ENCODE assay signal across 30 mouse cellular contexts in genomic region chr1:156765311-156765710, GRCm38 (mm10). TPM values are rescaled to one million over a fixed set of nuclear protein-coding genes. Genes with fewer than 3 reads are reported as not detected.
DNase-seq lines count a peak whose midpoint lies in the region; ATAC-seq lines count a peak whose summit lies in the region.
"Had no signal": no experiment of that assay in that cellular context is flagged by ENCODE, and none has a peak within 500 bp of the region (broad histone marks: within the 10 kb centered on the region; RNA-seq: fewer than 3 reads in every experiment).

No protein-coding gene starts in this region.

- peak; percentile 99 for ATAC-seq in frontal cortex, adult (ENCODE audit: low TSS enrichment)
- no peak for ATAC-seq in heart, embryonic 11.5 days (replicated peaks; ENCODE audit: insufficient number of reproducible peaks, low FRiP score, low TSS enrichment)
- no peak for ATAC-seq in erythroblast, adult 5-6 weeks (replicated peaks; ENCODE audit: low FRiP score, poor library complexity, severe bottlenecking)
- ATAC-seq: forebrain, embryonic 15.5 days; inflammation-experienced regulatory T-cells, adult 6 months; midbrain, embryonic 16.5 days had no signal

- 86% methylated on average over 3 of the region's 3 CpGs for WGBS in heart, embryonic 11.5 days (ENCODE audit: insufficient replicate concordance)

- 0 out of 2 replicates have a peak, but pooled peaks cover 4% of the 10 kb centered on the region for H3K4me1 ChIP-seq in heart, embryonic 11.5 days (ENCODE audit: control insufficient read depth, insufficient read depth, low read length)
- H3K4me1 ChIP-seq: forebrain, embryonic 15.5 days; hindbrain, embryonic 15.5 days; liver, embryonic 15.5 days had no signal

- DNase-seq in frontal cortex, postnatal 25 days (ENCODE audit: low spot score in 2 of 2): no peak
- DNase-seq in brain, adult 2 months (ENCODE audit: low read depth, low spot score): peak; percentile 91
- DNase-seq in left cerebral cortex, adult 9 months (ENCODE audit: low spot score in 2 of 2): peak; percentile 62 to 67
- DNase-seq in right cerebral cortex, postnatal 25 days: peak; percentile 46
- DNase-seq: adrenal gland, adult 8-10 months; cerebellum, adult 11 months; cerebellum, adult 9-10 months; cerebellum, postnatal 36 days; gastrocnemius, postnatal 25 days; heart, adult 11 months; kidney, adult 11 months; kidney, postnatal 36 days; layer of hippocampus, postnatal 36 days; thymus, adult 2 months; thymus, postnatal 4 days had no signal

- H3K27me3 ChIP-seq in heart, embryonic 11.5 days (ENCODE audit: control insufficient read depth, insufficient read depth, low read length): no peaks in the 10 kb centered on the region
- H3K27me3 ChIP-seq: forebrain, embryonic 15.5 days; hindbrain, embryonic 15.5 days; kidney, embryonic 15.5 days; liver, embryonic 15.5 days; lung, embryonic 15.5 days had no signal

- no peaks in the 10 kb centered on the region for H3K36me3 ChIP-seq in heart, embryonic 11.5 days (ENCODE audit: control insufficient read depth, insufficient read depth, low read length)
- H3K36me3 ChIP-seq: forebrain, embryonic 15.5 days; G1E; hindbrain, embryonic 15.5 days; liver, embryonic 15.5 days; lung, embryonic 15.5 days; midbrain, embryonic 10.5 days had no signal

- no peak overlapping the region for H3K9ac ChIP-seq in heart, embryonic 11.5 days (ENCODE audit: low read depth, low read length)
- H3K9ac ChIP-seq: forebrain, embryonic 15.5 days; hindbrain, embryonic 15.5 days; kidney, embryonic 15.5 days; liver, embryonic 15.5 days; lung, embryonic 15.5 days had no signal

- no peak overlapping the region for H3K4me3 ChIP-seq in heart, embryonic 11.5 days (ENCODE audit: low read depth, low read length)
- H3K4me3 ChIP-seq: forebrain, embryonic 15.5 days; heart, embryonic 10.5 days; hindbrain, embryonic 15.5 days; kidney, embryonic 15.5 days; layer of hippocampus, adult 2 months; liver, embryonic 15.5 days; lung, embryonic 15.5 days; midbrain, embryonic 10.5 days had no signal

- H3K27ac ChIP-seq in heart, embryonic 11.5 days (ENCODE audit: low read depth, low read length): no peak overlapping the region
- H3K27ac ChIP-seq: forebrain, embryonic 15.5 days; heart, embryonic 10.5 days; hindbrain, embryonic 15.5 days; kidney, embryonic 15.5 days; layer of hippocampus, adult 2 months; liver, embryonic 15.5 days; lung, embryonic 15.5 days; midbrain, embryonic 10.5 days; stomach, postnatal 0 days had no signal

- no peak overlapping the region for H3K4me2 ChIP-seq in heart, embryonic 11.5 days
- H3K4me2 ChIP-seq: forebrain, embryonic 15.5 days; hindbrain, embryonic 15.5 days; kidney, embryonic 15.5 days; liver, embryonic 15.5 days; lung, embryonic 15.5 days had no signal

- no peaks in the 10 kb centered on the region; the same call in 1 of the 2 replicates for H3K9me3 ChIP-seq in heart, embryonic 11.5 days (replicated peaks; ENCODE audit: control insufficient read depth, low read length)
- H3K9me3 ChIP-seq: liver, embryonic 15.5 days had no signal

RNA-seq across cellular contexts. Expression of gene Fam20b, which starts 46.4 kb away (rescaled TPM):
- 22.4 and 27.5 TPM in 2 replicates for polyA plus RNA-seq in heart, embryonic 11.5 days (2014; fragmentation: Nextera tagmentation; extraction: Ambion mirVana)
- total RNA-seq in erythroblast, adult 5-6 weeks (2015; ENCODE audit: low replicate concordance): 6.5 and 10.6 TPM in 2 replicates
- 15.5 and 19.9 TPM in 2 replicates for total RNA-seq in erythroblast, adult 5-6 weeks (2017; ENCODE audit: low replicate concordance)

Comparison
In these comparisons a context has a peak if more than half of its experiments do, and no peak if none do; other contexts are left out.
1. DNase-seq: peak in brain, adult 2 months (single experiment), left cerebral cortex, adult 9 months (2 of 2) and right cerebral cortex, postnatal 25 days (single experiment); none in frontal cortex, postnatal 25 days (0 of 2).